Mouse (Mus musculus): ENCODE measurements around the gene Pik3c2a. TPM values are rescaled to one million over a fixed set of nuclear protein-coding genes. Genes with fewer than 3 reads are reported as not detected.

Gene Pik3c2a
- 60.4 and 83.0 TPM in 2 replicates for total RNA-seq (2023)

DNA sequence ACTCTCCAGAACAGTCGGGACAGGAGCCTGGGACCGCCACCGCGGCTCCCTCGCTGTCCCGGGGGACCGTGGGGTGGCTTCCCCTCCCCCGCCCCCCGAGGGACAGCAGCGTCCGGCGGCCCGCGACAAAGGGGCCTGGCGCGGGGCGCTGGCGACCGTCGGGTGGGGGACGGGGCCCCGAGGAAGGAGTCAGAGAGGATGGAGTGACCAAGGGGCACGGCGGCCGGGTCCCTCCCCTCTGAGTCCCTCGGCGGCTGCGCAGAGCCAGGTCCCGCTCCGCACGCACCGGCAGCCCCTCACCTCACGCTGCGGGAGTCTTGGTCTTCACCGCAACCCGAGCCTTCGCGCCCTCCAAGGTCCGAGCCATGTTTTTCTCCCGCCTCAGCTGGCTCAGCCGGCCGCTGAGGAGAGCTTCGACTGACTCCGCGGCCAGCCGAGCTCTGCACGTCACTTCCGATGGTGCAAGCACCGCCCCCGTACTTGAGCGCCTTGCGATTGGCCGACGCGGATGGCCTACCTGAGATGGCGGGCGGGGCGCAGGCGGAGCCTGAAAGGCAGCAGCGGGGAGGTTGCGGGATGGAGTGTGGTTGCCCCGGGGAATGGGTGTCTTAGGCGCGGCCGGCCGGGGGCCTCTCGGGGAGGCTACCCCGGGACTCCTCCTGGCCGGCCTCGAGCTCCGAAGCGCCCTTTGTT, at the start of gene Pik3c2a:
Gene Pik3c2a (minus strand): TSS at position 446 of the 693 bp plus-strand sequence.

DNA sequence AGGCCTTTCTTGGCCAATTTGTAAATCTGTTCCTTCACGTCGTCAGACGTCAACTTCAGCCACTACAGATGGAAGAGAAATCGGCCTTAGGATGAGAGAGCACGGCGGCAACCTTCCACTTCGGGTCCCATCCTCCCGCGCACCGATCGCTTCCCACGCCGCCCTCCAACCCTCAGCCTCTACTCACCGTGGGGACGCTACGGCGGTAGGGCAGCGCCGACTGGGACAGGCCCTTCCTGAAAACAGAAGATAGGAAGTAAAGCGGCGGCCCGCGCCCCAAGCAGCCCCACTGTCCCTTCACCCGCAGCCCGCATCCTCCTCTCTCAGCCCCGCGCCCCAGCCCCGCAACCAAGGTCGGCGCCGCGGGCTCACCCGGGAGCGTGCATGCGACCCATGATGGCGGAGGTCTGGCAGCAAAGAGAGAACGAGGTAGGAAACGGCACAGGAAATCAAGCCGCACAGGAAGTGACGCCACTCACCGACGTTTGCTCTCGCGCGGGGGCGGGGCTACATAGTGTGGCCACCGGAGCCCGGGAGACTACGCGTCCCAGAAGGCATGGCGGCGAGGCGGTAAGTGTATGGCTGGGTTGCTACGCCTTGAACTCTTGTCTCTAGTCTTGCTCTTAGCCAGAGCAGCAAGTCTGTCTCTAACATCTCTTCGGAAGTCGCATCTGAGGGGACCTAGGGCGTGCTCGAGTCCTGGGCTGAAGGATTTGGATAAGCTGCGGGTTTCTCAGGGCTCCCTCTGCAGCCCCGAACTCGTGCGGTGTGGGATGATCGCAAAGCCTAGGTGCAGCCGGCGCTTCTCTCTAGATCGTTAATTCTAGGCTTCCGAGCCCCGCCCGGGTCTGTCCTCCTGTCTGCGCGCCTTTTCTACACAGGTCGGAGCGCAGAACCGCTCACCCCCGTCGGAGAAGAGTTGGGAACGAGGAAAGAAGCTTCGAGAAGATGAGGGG, 109.3 kb downstream of the Pik3c2a start, which contains the start of gene Rps13:
Gene Rps13 (minus strand): TSS at position 483 of the 956 bp plus-strand sequence.

DNA sequence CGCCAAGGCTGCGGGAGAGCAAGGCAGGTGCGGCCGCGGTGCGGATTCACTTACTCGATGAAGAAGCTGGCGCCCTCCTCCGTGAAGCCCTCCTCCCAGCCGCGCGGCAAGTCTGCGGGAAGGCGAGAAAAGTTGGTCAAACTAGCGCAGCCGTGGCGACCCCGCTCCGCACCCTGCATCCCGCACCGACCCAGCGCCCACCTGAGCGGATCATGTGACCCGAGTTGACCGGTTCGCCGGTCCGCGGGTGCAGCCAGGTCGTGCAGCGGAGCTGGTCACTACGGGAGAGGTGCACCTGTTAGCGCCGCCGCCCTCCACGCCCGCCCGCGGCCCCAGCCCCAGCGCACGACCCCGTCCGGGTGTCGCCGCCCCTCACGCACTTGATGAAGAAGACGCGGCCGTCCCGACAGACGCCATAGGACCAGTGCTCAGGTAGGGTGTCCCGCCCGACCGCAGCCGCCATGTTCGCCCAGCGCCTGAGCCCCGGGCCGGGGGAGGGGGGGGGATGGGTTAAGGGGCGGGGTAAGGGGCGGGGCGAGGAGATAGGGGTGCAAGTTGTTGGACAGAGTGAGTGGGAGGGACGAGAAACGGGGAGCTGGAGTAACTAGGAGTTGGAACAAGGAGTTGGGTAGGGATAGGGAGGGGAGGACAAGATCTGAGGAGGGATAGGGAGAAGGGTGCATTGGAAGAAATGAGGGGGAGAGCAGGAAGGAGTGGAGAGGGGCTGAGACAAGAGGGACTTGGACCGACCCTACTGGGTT, 135.2 kb downstream of the Pik3c2a start, which contains the start of gene Plekha7:
Gene Plekha7 (minus strand): TSS at position 506 of the 761 bp plus-strand sequence.

Other genes with a start within 250 kb of the Pik3c2a start
- gene Plekha7, start 135.1 kb downstream of the Pik3c2a start, total RNA-seq (2023): 0.18 TPM in 1 of 2 replicates, not detected in the other
- gene Rps13, start 109.3 kb downstream of the Pik3c2a start, total RNA-seq (2023): 265 and 295 TPM in 2 replicates
- 28.5 and 30.7 TPM in 2 replicates for gene Nucb2, start 60.9 kb upstream of the Pik3c2a start, total RNA-seq (2023)